Mouse (Mus musculus) ES-E14 (cell line): ENCODE data around the gene Ap3b1. TPM values are rescaled to one million over a fixed set of nuclear protein-coding genes. Genes with fewer than 3 reads are reported as not detected.

Experiments used
- DNase-seq: peaks from one replicate; pipeline ENCODE4 v3.0.0-alpha.2; 2013; ENCODE audit warnings: low read depth, low spot score
- H3K27ac ChIP-seq: 2 replicates; pipeline ENCODE4 v1.5.1; 2012; ENCODE audit warnings: low read depth, mild to moderate bottlenecking, low read length, moderate library complexity, mixed read lengths; ENCODE audit not compliant: poor library complexity, insufficient read depth, severe bottlenecking
- H3K36me3 ChIP-seq: 2 replicates; pipeline ENCODE4 v1.6.1; 2012; ENCODE audit warnings: mild to moderate bottlenecking, low read length, moderate library complexity, mixed read lengths; ENCODE audit not compliant: control insufficient read depth, poor library complexity, insufficient read depth, severe bottlenecking
- H3K4me1 ChIP-seq, 2 experiments: fragments of 150-350 bp in 1 of 2; sonication (generic) in 1 of 2; 2 replicates each; pipeline ENCODE4 v1.6.1; 2012; ENCODE audit warnings: low read length in 2 of 2, mild to moderate bottlenecking in 1 of 2, mixed read lengths in 1 of 2; ENCODE audit not compliant: control insufficient read depth in 2 of 2, insufficient read depth in 2 of 2, poor library complexity in 1 of 2
- H3K4me3 ChIP-seq, 2 experiments: fragments of 150-350 bp in 1 of 2; sonication (generic) in 1 of 2; 2 replicates each; pipeline ENCODE4 v1.5.1; 2012; ENCODE audit warnings: low read length in 2 of 2, low read depth in 1 of 2, mild to moderate bottlenecking in 1 of 2, mixed read lengths in 1 of 2; ENCODE audit not compliant: insufficient read depth in 1 of 2, poor library complexity in 1 of 2, severe bottlenecking in 1 of 2
- H3K9ac ChIP-seq: 2 replicates; pipeline ENCODE4 v1.6.1; 2012; ENCODE audit warnings: low read depth, mild to moderate bottlenecking, low read length, mixed read lengths; ENCODE audit not compliant: poor library complexity, insufficient read depth, severe bottlenecking
- H3K9me3 ChIP-seq: fragments of 150-350 bp; sonication (generic); 2 replicates; pipeline ENCODE4 v1.6.1; 2012; ENCODE audit warnings: low read depth, mild to moderate bottlenecking, low read length; ENCODE audit not compliant: control insufficient read depth, insufficient read depth
- CHD2 ChIP-seq: IDR thresholded peaks from 2 replicates; pipeline ENCODE4 v1.6.1; 2014; ENCODE audit warnings: mild to moderate bottlenecking, low read depth, low read length, inconsistent platforms
- HCFC1 ChIP-seq: IDR thresholded peaks from 2 replicates; pipeline ENCODE4 v1.6.1; 2012; ENCODE audit warnings: low read length, inconsistent platforms, borderline replicate concordance; ENCODE audit not compliant: insufficient read depth
- MAFK ChIP-seq: IDR thresholded peaks from 2 replicates; pipeline ENCODE4 v1.6.1; 2014; ENCODE audit warnings: mild to moderate bottlenecking, low read depth, low read length, inconsistent platforms; ENCODE audit not compliant: insufficient read depth
- ZC3H11A ChIP-seq: IDR thresholded peaks from 2 replicates; pipeline ENCODE4 v1.6.1; 2012; ENCODE audit warnings: low read depth, mild to moderate bottlenecking, inconsistent platforms, low read length, borderline replicate concordance
- ZNF384 ChIP-seq: IDR thresholded peaks from 2 replicates; pipeline ENCODE4 v1.6.1; 2012; ENCODE audit warnings: low read depth, low read length, inconsistent platforms
- in situ Hi-C, 2 experiments: fragments of 600-800 bp; cut with MboI; formaldehyde crosslinking; loops; one replicate each; pipeline ENCODE4 v1.15.1; 2025; ENCODE audit warnings: low sequenced_read_pairs in 2 of 2, inconsistent platforms in 1 of 2; ENCODE audit not compliant: unreplicated experiment in 2 of 2
- total RNA-seq: library from RNA; depleted of rRNA; stranded (reverse); fragments of 300-350 nt; gene quantifications from 2 replicates; pipeline ENCODE4 v1.2.3, GENCODE M21; 2012

Gene Ap3b1
- total RNA-seq, 1 experiment: 33.2 TPM

DNA sequence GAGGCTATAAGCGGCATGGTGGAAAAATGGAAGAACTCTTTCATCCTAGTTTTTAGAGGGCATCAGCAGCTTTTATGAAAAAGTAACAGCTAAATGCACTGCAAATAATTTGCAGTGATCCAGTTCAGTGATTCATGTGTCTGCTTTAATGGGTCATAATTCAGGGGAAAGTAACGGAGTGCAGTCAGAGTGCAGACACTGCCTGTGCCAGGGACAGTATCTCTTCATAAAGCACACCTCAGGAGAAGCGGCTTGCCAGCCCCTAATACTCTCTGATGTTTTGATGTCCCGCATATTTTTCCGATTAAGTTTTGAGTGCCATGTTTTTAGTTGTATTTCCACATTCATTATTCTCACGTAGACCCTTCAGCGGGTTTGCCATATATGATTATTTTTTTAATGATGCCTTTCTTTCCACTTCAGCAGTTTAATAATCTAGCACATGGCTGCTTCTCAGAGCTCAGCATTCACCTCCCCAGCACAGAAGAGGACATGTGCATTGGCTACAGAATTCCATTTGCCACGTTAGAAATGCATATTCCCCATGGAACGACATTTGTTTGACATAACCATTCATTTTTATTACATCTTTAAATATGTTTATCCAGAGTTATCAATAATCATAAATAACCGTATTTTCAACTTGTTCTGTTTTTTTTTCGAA lies 112.4 kb downstream of the Ap3b1 start:
- peaks cover 11% of the 10 kb centered on the region for H3K36me3 ChIP-seq
- no peaks in the 10 kb centered on the region for H3K9me3 ChIP-seq
- H3K27ac ChIP-seq: no peak overlapping the region
- H3K4me3 ChIP-seq: no peak overlapping the region
- in situ Hi-C loops: no loop called here
- no peak for DNase-seq
- TF ChIP-seq HCFC1: no peak
- TF ChIP-seq MAFK: no peak
- TF ChIP-seq ZNF384: no peak
- TF ChIP-seq ZC3H11A: no peak
- no peak for TF ChIP-seq CHD2
- no peak overlapping the region for H3K9ac ChIP-seq
- no peaks in the 10 kb centered on the region for H3K4me1 ChIP-seq

DNA sequence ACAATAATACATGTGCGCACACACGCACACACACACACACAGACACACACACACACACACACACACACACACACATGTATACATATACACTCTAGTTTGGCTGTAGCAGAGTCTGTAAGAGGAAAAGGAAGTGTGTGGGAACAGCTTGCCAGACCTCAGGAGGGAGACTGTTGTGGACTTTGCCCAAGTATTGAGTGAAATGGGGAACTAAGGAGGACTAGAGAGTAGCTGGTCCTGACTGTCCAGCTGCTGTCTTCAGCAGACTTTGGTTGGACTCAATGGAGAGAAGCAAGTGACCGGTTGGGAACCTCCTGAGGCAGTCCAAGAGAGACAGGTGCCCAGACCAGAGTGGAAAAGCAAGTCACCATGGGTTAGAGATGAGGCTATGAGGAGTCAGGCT lies 117.4 kb downstream of the Ap3b1 start:
- Histone ChIP-seq H3K9me3 (no peaks in the 10 kb centered on the region), H3K27ac (no peak overlapping the region), H3K4me1 (no peaks in the 10 kb centered on the region), H3K36me3 (peaks cover 12% of the 10 kb centered on the region), H3K4me3 (no peak overlapping the region), H3K9ac (no peak overlapping the region)
- DNase-seq: no peak
- TF ChIP-seq MAFK (no peak), ZNF384 (no peak), CHD2 (no peak), HCFC1 (no peak), ZC3H11A (no peak)
- in situ Hi-C loops: no loop called here

DNA sequence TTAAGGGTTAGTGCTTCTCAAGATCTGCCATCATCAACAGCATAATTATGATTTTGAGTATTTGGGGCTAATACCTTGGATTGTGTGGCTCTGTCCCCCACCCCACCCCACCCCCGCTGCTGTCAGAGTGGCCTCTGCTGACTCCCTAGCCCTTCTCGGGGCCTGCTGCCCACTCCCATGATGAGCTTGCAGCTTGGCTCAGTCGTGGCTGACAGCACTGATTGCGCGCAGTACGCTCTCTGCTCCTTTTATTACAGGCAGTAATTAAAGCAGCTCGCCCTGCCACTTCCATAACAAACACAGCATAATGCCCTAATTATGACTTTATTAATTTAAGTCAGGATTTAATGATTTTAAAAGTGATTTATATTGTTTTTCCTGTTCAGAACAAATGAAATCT lies 121.5 kb downstream of the Ap3b1 start:
- in situ Hi-C loops: no loop called here
- no peaks in the 10 kb centered on the region for H3K9me3 ChIP-seq
- no peak overlapping the region for H3K4me3 ChIP-seq
- H3K27ac ChIP-seq: no peak overlapping the region
- no peak for TF ChIP-seq ZC3H11A
- no peak for TF ChIP-seq ZNF384
- TF ChIP-seq CHD2: no peak
- no peak for TF ChIP-seq MAFK
- DNase-seq: no peak
- peaks cover 11% of the 10 kb centered on the region for H3K36me3 ChIP-seq
- no peaks in the 10 kb centered on the region for H3K4me1 ChIP-seq
- no peak overlapping the region for H3K9ac ChIP-seq

DNA sequence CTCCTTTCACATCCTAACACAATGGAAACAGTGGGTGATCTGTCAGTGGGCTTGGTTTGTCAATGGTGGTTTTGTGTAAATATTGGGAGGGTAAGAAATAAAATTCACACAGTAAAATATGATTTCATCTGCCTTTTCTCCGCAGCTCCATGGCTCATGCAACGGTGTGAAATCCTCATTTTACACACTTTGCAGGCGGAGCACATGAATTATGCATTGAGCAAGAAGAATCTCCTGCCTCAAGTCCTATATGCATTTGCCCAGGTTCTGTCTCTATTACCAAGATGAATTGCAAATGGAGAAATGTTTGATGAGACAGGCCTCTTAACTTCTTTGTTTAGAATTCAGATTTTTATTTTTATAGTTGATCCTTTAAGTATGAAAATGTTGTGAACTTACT lies 131.9 kb downstream of the Ap3b1 start:
- H3K4me3 ChIP-seq: no peak overlapping the region
- TF ChIP-seq CHD2 (no peak), ZNF384 (no peak), MAFK (no peak), HCFC1 (no peak), ZC3H11A (no peak)
- DNase-seq: no peak
- in situ Hi-C loops: no loop called here
- no peaks in the 10 kb centered on the region for H3K4me1 ChIP-seq
- H3K36me3 ChIP-seq: peaks cover 11% of the 10 kb centered on the region
- no peak overlapping the region for H3K9ac ChIP-seq
- H3K27ac ChIP-seq: no peak overlapping the region
- no peaks in the 10 kb centered on the region for H3K9me3 ChIP-seq

DNA sequence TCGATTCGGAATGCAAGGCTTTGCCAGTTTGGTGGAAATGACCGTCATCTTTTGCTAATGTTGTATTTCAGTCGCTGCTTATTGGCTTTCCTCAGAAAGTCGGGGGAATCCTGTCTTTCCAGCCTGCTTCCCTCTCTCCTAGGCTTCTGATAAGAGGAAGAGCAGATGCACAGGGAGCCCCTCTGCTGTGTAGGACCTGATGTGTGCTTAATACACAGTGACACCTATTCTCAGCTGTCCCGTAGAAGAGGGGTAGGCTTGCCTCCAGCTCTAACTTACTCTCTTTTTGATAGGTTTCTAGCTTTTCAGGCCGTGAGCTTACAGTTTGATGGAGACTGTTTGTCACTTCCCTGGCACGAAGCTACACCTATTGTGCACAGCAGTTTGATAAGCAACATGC lies 132.4 kb downstream of the Ap3b1 start:
- DNase-seq: no peak
- Histone ChIP-seq H3K4me3 (no peak overlapping the region), H3K9me3 (no peaks in the 10 kb centered on the region), H3K4me1 (no peaks in the 10 kb centered on the region), H3K9ac (no peak overlapping the region), H3K36me3 (peaks cover 11% of the 10 kb centered on the region), H3K27ac (no peak overlapping the region)
- no peak for TF ChIP-seq HCFC1
- no peak for TF ChIP-seq ZC3H11A
- TF ChIP-seq CHD2: no peak
- no peak for TF ChIP-seq MAFK
- no peak for TF ChIP-seq ZNF384
- in situ Hi-C loops: no loop called here
